Mouse (Mus musculus) G1E (cell line): ENCODE results near the gene Robo2.

Experiments
- CTCF ChIP-seq: IDR thresholded peaks from 2 replicates; pipeline ENCODE4 v1.5.1; 2012; ENCODE audit warnings: low read depth, low read length, inconsistent platforms, mixed read lengths
- GATA2 ChIP-seq: IDR thresholded peaks from 2 replicates; pipeline ENCODE4 v1.6.1; 2012; ENCODE audit warnings: low read depth, low read length, inconsistent platforms, borderline replicate concordance
- TAL1 ChIP-seq: conservative IDR thresholded peaks from 2 replicates; pipeline ENCODE4 v1.6.1; 2012; ENCODE audit warnings: low read depth, low read length, inconsistent platforms, mixed read lengths

- TF ChIP-seq CTCF, result no peak
- TF ChIP-seq TAL1, result no peak
- no peak for TF ChIP-seq GATA2
These were observed 45.3 kb upstream of the Robo2 start for GRCm38 (mm10) chr16:74456808-74457470.
